ENCODE assay signal across 7 mouse cellular contexts in the genomic region with DNA sequence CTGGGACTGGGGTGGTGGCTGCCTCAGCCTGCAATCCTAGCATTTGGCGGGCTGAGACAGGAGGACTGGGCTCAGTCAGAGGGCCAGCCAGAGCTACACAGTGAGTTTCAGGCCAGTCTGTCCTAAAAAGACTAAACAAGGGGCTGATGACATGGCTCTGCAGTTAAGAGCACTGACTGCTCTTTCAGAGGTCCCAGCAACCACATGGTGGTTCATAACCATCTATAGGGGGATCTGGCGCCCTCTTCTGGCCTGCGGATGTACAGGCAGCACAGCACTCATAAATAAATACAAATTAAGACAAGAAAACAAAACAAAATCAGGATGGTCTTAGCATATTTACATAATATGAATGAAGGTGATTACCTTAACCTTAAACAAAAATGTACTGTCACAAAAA. TPM values are rescaled to one million over a fixed set of nuclear protein-coding genes. Genes with fewer than 3 reads are reported as not detected.
DNase-seq lines count a peak whose midpoint lies in the region; ATAC-seq and TF ChIP-seq lines count a peak whose summit lies in the region.

No protein-coding gene starts in this region.

- H3K27me3 ChIP-seq in MEL (ENCODE audit: control insufficient read depth in 1 of 2, insufficient read depth in 2 of 2, low read length in 2 of 2), result no peaks in the 10 kb centered on the region
- H3K27me3 ChIP-seq in embryonic facial prominence, embryonic 15.5 days, result no peaks in the 10 kb centered on the region
- no peaks in the 10 kb centered on the region for H3K27me3 ChIP-seq in small intestine, adult 2 months (ENCODE audit: control insufficient read depth, insufficient read depth, low read length)

- peak overlapping the region in 1 of 2 experiments; percentile 94; a peak in 2 of 4 replicates for H3K4me3 ChIP-seq in MEL (ENCODE audit: control insufficient read depth in 1 of 2, insufficient read depth in 1 of 2, low read depth in 2 of 2, low read length in 2 of 2)
- peak overlapping the region; percentile 93; the same call in 1 of the 2 replicates for H3K4me3 ChIP-seq in embryonic facial prominence, embryonic 15.5 days (replicated peaks)
- H3K4me3 ChIP-seq in small intestine, adult 2 months (ENCODE audit: low read depth, low read length), result no peak overlapping the region

- H3K79me2 ChIP-seq in MEL (ENCODE audit: control insufficient read depth, insufficient read depth, low read length, poor library complexity), result peaks cover 11% of the 10 kb centered on the region

- 33% methylated on average over 3 of the region's 3 CpGs for WGBS in embryonic facial prominence, embryonic 15.5 days
- 35% methylated on average over 3 of the region's 3 CpGs for WGBS in small intestine, adult 2 months

- ATAC-seq in embryonic facial prominence, embryonic 15.5 days (ENCODE audit: insufficient number of reproducible peaks, low FRiP score, low TSS enrichment, low read depth), result no peak
- ATAC-seq in megakaryocyte, adult 5-6 weeks (ENCODE audit: poor library complexity, severe bottlenecking), result peak; percentile 35; the same call in 1 of the 2 replicates

- TF ChIP-seq CTCF in MEL (IDR thresholded peaks at IDR 0.05 in 2 of 3, conservative IDR thresholded peaks at IDR 0.05 in 1 of 3; ENCODE audit: control insufficient read depth in 1 of 3, insufficient read depth in 1 of 3, low read depth in 2 of 3, low read length in 3 of 3, poor library complexity in 1 of 3, severe bottlenecking in 1 of 3), result peak; percentile 76 to 90 (median 85)
- peak; percentile 76; the same call in 1 of the 2 replicates for TF ChIP-seq CTCF in small intestine, adult 2 months (IDR thresholded peaks at IDR 0.05; ENCODE audit: extremely low read depth, insufficient read length, insufficient replicate concordance, low read depth, low read length)

- no peak for TF ChIP-seq POLR2A in MEL (IDR thresholded peaks at IDR 0.05; ENCODE audit: control insufficient read depth in 1 of 2, insufficient read depth in 1 of 2, low read depth in 1 of 2, low read length in 2 of 2, poor library complexity in 1 of 2)
- no peak for TF ChIP-seq POLR2A in small intestine, adult 2 months (IDR thresholded peaks at IDR 0.05; ENCODE audit: low read depth, low read length)

- peaks cover 12 to 22% of the 10 kb centered on the region in 2 experiments for H3K36me3 ChIP-seq in MEL (ENCODE audit: control insufficient read depth in 1 of 2, insufficient read depth in 2 of 2, low read length in 2 of 2)
- H3K36me3 ChIP-seq in embryonic facial prominence, embryonic 15.5 days, result peaks cover 28% of the 10 kb centered on the region
- H3K36me3 ChIP-seq in small intestine, adult 2 months (ENCODE audit: control insufficient read depth, insufficient read depth, low read length), result peaks cover 16% of the 10 kb centered on the region

- H3K9ac ChIP-seq in MEL (ENCODE audit: control insufficient read depth, low read depth, low read length, poor library complexity, severe bottlenecking), result peak overlapping the region; percentile 85; the same call in 1 of the 2 replicates
- no peak overlapping the region for H3K9ac ChIP-seq in embryonic facial prominence, embryonic 15.5 days

- H3K4me2 ChIP-seq in embryonic facial prominence, embryonic 15.5 days (replicated peaks), result peak overlapping the region; percentile 58

- H3K27ac ChIP-seq in MEL (ENCODE audit: control insufficient read depth, low read depth, low read length), result no peak overlapping the region
- H3K27ac ChIP-seq in embryonic facial prominence, embryonic 15.5 days (replicated peaks), result no peak overlapping the region
- no peak overlapping the region for H3K27ac ChIP-seq in small intestine, adult 2 months (ENCODE audit: insufficient read depth, low read depth, low read length)

- peak; percentile 37 for TF ChIP-seq RAD21 in MEL (IDR thresholded peaks at IDR 0.05; ENCODE audit: low read depth, low read length)

- no peak for TF ChIP-seq EP300 in MEL (IDR thresholded peaks at IDR 0.05; ENCODE audit: low read depth in 1 of 2, low read length in 2 of 2)

- intact Hi-C loops in heart, postnatal 14 days (cut with DNase I), result no loop called here

- no peaks in the 10 kb centered on the region for H3K9me3 ChIP-seq in MEL (replicated peaks; ENCODE audit: insufficient read depth, low read length)
- no peaks in the 10 kb centered on the region for H3K9me3 ChIP-seq in embryonic facial prominence, embryonic 15.5 days (replicated peaks)

- DNase-seq in MEL (ENCODE audit: low read depth, low spot score), result peak; percentile 88
- peak; percentile 26 to 50 for DNase-seq in adrenal gland, postnatal 4 days (ENCODE audit: low spot score in 2 of 2)
- peak; percentile 75 to 80 for DNase-seq in heart, postnatal 14 days
- DNase-seq in layer of hippocampus, postnatal 10 days (ENCODE audit: low spot score in 2 of 2), result peak; percentile 73 to 75

- peaks cover 21 to 34% of the 10 kb centered on the region in 2 experiments for H3K4me1 ChIP-seq in MEL (ENCODE audit: control insufficient read depth in 1 of 2, insufficient read depth in 2 of 2, low read length in 2 of 2)
- peaks cover 17% of the 10 kb centered on the region for H3K4me1 ChIP-seq in embryonic facial prominence, embryonic 15.5 days
- peaks cover 8% of the 10 kb centered on the region; the same call in 1 of the 2 replicates for H3K4me1 ChIP-seq in small intestine, adult 2 months (ENCODE audit: control insufficient read depth, insufficient read depth, insufficient read length, low read length)

TF ChIP-seq in MEL, 35 proteins besides CTCF, POLR2A, EP300 and RAD21 (continues in another document):
- no peak for TF ChIP-seq NRF1 (IDR thresholded peaks at IDR 0.05; ENCODE audit: insufficient read depth, low read depth, low read length, poor library complexity, severe bottlenecking)
- TF ChIP-seq MEF2A (IDR thresholded peaks at IDR 0.05; ENCODE audit: extremely low read depth, insufficient replicate concordance, low read depth, low read length, poor library complexity, severe bottlenecking), result no peak
- no peak for TF ChIP-seq POLR2AphosphoS5 (IDR thresholded peaks at IDR 0.05; ENCODE audit: borderline replicate concordance, low read depth, low read length)
- TF ChIP-seq MYB (IDR thresholded peaks at IDR 0.05; ENCODE audit: low read depth, low read length), result no peak
- peak; percentile 37; the same call in 1 of the 2 replicates for TF ChIP-seq SMC3 (IDR thresholded peaks at IDR 0.05; ENCODE audit: low read depth, low read length)
- TF ChIP-seq SIN3A (IDR thresholded peaks at IDR 0.05; ENCODE audit: low read length), result peak; percentile 15; the same call in 1 of the 2 replicates
- TF ChIP-seq MXI1 (IDR thresholded peaks at IDR 0.05; ENCODE audit: low read depth, low read length), result peak; percentile 83
- no peak for TF ChIP-seq ZC3H11A (IDR thresholded peaks at IDR 0.05; ENCODE audit: low read depth, low read length)
- no peak for TF ChIP-seq CHD2 (IDR thresholded peaks at IDR 0.05; ENCODE audit: low read length)
- no peak for TF ChIP-seq ZKSCAN1 (IDR thresholded peaks at IDR 0.05; ENCODE audit: low read depth, low read length)
- TF ChIP-seq UBTF (IDR thresholded peaks at IDR 0.05; ENCODE audit: borderline replicate concordance, insufficient read depth, low read depth, low read length), result no peak

RNA-seq across cellular contexts. Expression of a gene that starts 1.4 kb away (rescaled TPM):
- total RNA-seq in MEL (2012; rRNA removed), result 58.5 and 64.7 TPM in 2 replicates
- polyA plus RNA-seq in MEL (2012; ENCODE audit: insufficient read depth in 1 of 2, insufficient read length in 2 of 2, low read depth in 1 of 2, low replicate concordance in 2 of 2, missing spikeins in 1 of 2), result 100 to 1,000 TPM in 1 of 2 experiments, not detected in 1; 115 TPM
- total RNA-seq in adrenal gland, postnatal 4 days (2021), result 100 to 1,000 TPM; 214 to 225 TPM
- polyA plus RNA-seq in embryonic facial prominence, embryonic 15.5 days (2015; fragmentation: Nextera tagmentation; extraction: Ambion mirVana), result 190 and 193 TPM in 2 replicates
- 10 to 100 TPM; 74.2 to 75.7 TPM for total RNA-seq in heart, postnatal 14 days (2021)
- total RNA-seq in layer of hippocampus, postnatal 10 days (2021), result 100 to 1,000 TPM; 116 to 123 TPM
- 292 and 323 TPM in 2 replicates for total RNA-seq in megakaryocyte, adult 5-6 weeks (2015)
- total RNA-seq in megakaryocyte, adult 5-6 weeks (2017), result 338 and 378 TPM in 2 replicates
- polyA plus RNA-seq in small intestine, adult 2 months (2012; rRNA removed), result 29.8 and 54.4 TPM in 2 replicates

RNA-seq across cellular contexts. Expression of a gene that starts 10.0 kb away (rescaled TPM):
- 58.1 and 59.5 TPM in 2 replicates for total RNA-seq in MEL (2012; rRNA removed)
- 100 to 1,000 TPM in 1 of 2 experiments, not detected in 1; 110 TPM for polyA plus RNA-seq in MEL (2012; ENCODE audit: insufficient read depth in 1 of 2, insufficient read length in 2 of 2, low read depth in 1 of 2, low replicate concordance in 2 of 2, missing spikeins in 1 of 2)
- total RNA-seq in adrenal gland, postnatal 4 days (2021), result 100 to 1,000 TPM; 365 to 381 TPM
- 505 and 540 TPM in 2 replicates for polyA plus RNA-seq in embryonic facial prominence, embryonic 15.5 days (2015; fragmentation: Nextera tagmentation; extraction: Ambion mirVana)
- total RNA-seq in heart, postnatal 14 days (2021), result 100 to 1,000 TPM; 226 to 260 TPM
- 100 to 1,000 TPM; 245 to 279 TPM for total RNA-seq in layer of hippocampus, postnatal 10 days (2021)
- 680 and 693 TPM in 2 replicates for total RNA-seq in megakaryocyte, adult 5-6 weeks (2015)
- 257 and 330 TPM in 2 replicates for total RNA-seq in megakaryocyte, adult 5-6 weeks (2017)
- polyA plus RNA-seq in small intestine, adult 2 months (2012; rRNA removed), result 758 and 1,409 TPM in 2 replicates

RNA-seq across cellular contexts. Expression of a gene that starts 17.3 kb away (rescaled TPM):
- total RNA-seq in MEL (2012; rRNA removed), result 94.1 and 103 TPM in 2 replicates
- polyA plus RNA-seq in MEL (2012; ENCODE audit: insufficient read depth in 1 of 2, insufficient read length in 2 of 2, low read depth in 1 of 2, low replicate concordance in 2 of 2, missing spikeins in 1 of 2), result 100 to 1,000 TPM in 1 of 2 experiments, 10 to 100 TPM in 1; 94.6 to 165 TPM
- 10 to 100 TPM; 82.4 to 93.3 TPM for total RNA-seq in adrenal gland, postnatal 4 days (2021)
- 77.8 and 83.6 TPM in 2 replicates for polyA plus RNA-seq in embryonic facial prominence, embryonic 15.5 days (2015; fragmentation: Nextera tagmentation; extraction: Ambion mirVana)
- 10 to 100 TPM; 45.1 to 48.7 TPM for total RNA-seq in heart, postnatal 14 days (2021)
- total RNA-seq in layer of hippocampus, postnatal 10 days (2021), result 10 to 100 TPM; 42.1 to 45.0 TPM
- 81.7 and 89.6 TPM in 2 replicates for total RNA-seq in megakaryocyte, adult 5-6 weeks (2015)
- total RNA-seq in megakaryocyte, adult 5-6 weeks (2017), result 286 and 343 TPM in 2 replicates
- polyA plus RNA-seq in small intestine, adult 2 months (2012; rRNA removed), result 2.4 and 9.2 TPM in 2 replicates

RNA-seq across cellular contexts. Expression of a gene that starts 49.1 kb away (rescaled TPM):
- total RNA-seq in MEL (2012; rRNA removed), result 64.8 and 176 TPM in 2 replicates
- 10 to 100 TPM in 1 of 2 experiments, not detected in 1; 49.9 TPM for polyA plus RNA-seq in MEL (2012; ENCODE audit: insufficient read depth in 1 of 2, insufficient read length in 2 of 2, low read depth in 1 of 2, low replicate concordance in 2 of 2, missing spikeins in 1 of 2)
- total RNA-seq in adrenal gland, postnatal 4 days (2021), result 10 to 100 TPM in 1 of 2 experiments, 1 to 10 TPM in 1; 6.5 to 12.0 TPM
- 2.3 and 2.9 TPM in 2 replicates for polyA plus RNA-seq in embryonic facial prominence, embryonic 15.5 days (2015; fragmentation: Nextera tagmentation; extraction: Ambion mirVana)
- 1 to 10 TPM; 2.5 TPM for total RNA-seq in heart, postnatal 14 days (2021)
- not detected for total RNA-seq in layer of hippocampus, postnatal 10 days (2021)
- total RNA-seq in megakaryocyte, adult 5-6 weeks (2015), result 2.9 and 6.6 TPM in 2 replicates
- total RNA-seq in megakaryocyte, adult 5-6 weeks (2017), result 4.0 and 14.8 TPM in 2 replicates
- polyA plus RNA-seq in small intestine, adult 2 months (2012; rRNA removed), result not detected in 2 replicates

Comparison
In these comparisons a context has a peak if more than half of its experiments do, and no peak if none do; other contexts are left out.
1. DNase-seq: peak in every context shown above with its lines; median percentile 88 in MEL; 78 in heart, postnatal 14 days; 74 in layer of hippocampus, postnatal 10 days; 38 in adrenal gland, postnatal 4 days.